ENCODE assay signal across 39 mouse cellular contexts in the genomic region with DNA sequence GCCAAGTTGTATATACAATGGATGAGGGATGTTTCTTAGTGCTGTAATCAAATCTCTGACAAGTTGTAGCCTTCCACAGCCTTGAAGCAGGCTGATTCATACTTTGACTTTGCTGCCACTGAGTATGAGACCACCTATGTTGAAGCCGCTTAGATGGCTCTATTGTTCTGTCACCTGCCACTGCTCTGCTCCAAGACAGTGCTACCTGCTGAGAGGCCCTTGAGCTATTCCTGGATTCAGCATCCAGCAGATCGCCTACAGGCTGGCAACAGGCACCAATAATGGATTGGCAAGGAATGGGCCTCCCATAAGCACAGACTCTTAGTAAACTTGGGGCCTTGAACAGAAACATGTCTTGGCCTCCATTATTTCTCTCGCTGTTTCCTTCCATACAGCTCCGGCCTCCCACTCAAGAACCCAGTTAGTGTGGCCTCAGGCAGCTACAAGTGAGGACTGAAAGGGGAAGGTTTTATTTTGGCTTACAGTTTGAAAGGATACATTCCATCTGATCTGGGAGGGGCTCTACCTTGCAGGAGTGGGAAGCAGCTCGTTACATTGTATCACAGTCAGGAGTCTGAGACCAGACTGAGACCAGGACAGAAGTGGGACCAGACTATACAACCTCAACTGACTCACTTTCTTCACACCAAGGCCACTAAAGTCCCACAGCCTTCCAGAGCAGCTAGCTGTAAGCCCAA. TPM values are rescaled to one million over a fixed set of nuclear protein-coding genes. Genes with fewer than 3 reads are reported as not detected.
"Had no signal": no experiment of that assay in that cellular context is flagged by ENCODE, and none has a peak within 500 bp of the region (broad histone marks: within the 10 kb centered on the region; RNA-seq: fewer than 3 reads in every experiment).

No protein-coding gene starts in this region.

- H3K36me3 ChIP-seq: hindbrain, embryonic 15.5 days; intestine, embryonic 15.5 days had no signal

- H3K9ac ChIP-seq: heart, embryonic 12.5 days; hindbrain, embryonic 13.5 days; hindbrain, embryonic 15.5 days; intestine, embryonic 15.5 days; limb, embryonic 12.5 days; liver, embryonic 13.5 days had no signal

- H3K27me3 ChIP-seq: heart, embryonic 12.5 days; hindbrain, embryonic 13.5 days; hindbrain, embryonic 15.5 days; intestine, embryonic 15.5 days; limb, embryonic 12.5 days; liver, embryonic 13.5 days had no signal

- ATAC-seq: inflammation-experienced regulatory T-cells, adult 6 months; intestine, embryonic 15.5 days; intestine, postnatal 0 days had no signal

- H3K9me3 ChIP-seq: heart, embryonic 10.5 days; heart, embryonic 12.5 days; hindbrain, embryonic 13.5 days; hindbrain, embryonic 15.5 days; intestine, embryonic 15.5 days; limb, embryonic 10.5 days; limb, embryonic 12.5 days; liver, embryonic 13.5 days had no signal

- DNase-seq: gastrocnemius, postnatal 14 days; gastrocnemius, postnatal 36 days; heart, adult 18-20 months; heart, postnatal 10 days; heart, postnatal 36 days; kidney, adult 18-20 months; kidney, adult 8-10 months; kidney, postnatal 10 days; kidney, postnatal 25 days; kidney, postnatal 4 days; liver; liver, embryonic 13.5 days had no signal

- H3K27ac ChIP-seq: heart, embryonic 10.5 days; hindbrain, embryonic 13.5 days; hindbrain, embryonic 15.5 days; intestine, embryonic 15.5 days; layer of hippocampus, adult 2 months; left cerebral cortex, adult 2 months; limb, embryonic 10.5 days; limb, embryonic 12.5 days; liver, embryonic 13.5 days had no signal

- H3K4me1 ChIP-seq: hindbrain, embryonic 13.5 days; hindbrain, embryonic 15.5 days; intestine, embryonic 15.5 days; limb, embryonic 10.5 days; limb, embryonic 12.5 days had no signal

- H3K4me2 ChIP-seq: heart, embryonic 12.5 days; hindbrain, embryonic 13.5 days; hindbrain, embryonic 15.5 days; intestine, embryonic 15.5 days; limb, embryonic 12.5 days; liver, embryonic 11.5 days; liver, embryonic 13.5 days had no signal

- H3K4me3 ChIP-seq: heart, embryonic 10.5 days; heart, embryonic 12.5 days; hindbrain, embryonic 13.5 days; hindbrain, embryonic 15.5 days; intestine, embryonic 15.5 days; layer of hippocampus, adult 2 months; left cerebral cortex, adult 2 months; limb, embryonic 10.5 days; limb, embryonic 12.5 days; liver, embryonic 13.5 days had no signal

RNA-seq across cellular contexts. Expression of a gene that starts 20.1 kb away (rescaled TPM):
- total RNA-seq: heart, postnatal 10 days; heart, postnatal 36 days; hematopoietic stem cell, adult 5-6 weeks; layer of hippocampus, postnatal 10 days had no signal
- polyA plus RNA-seq: heart, embryonic 10.5 days; heart, embryonic 12.5 days; heart, embryonic 14.5 days; heart, embryonic 16.5 days; inflammation-experienced regulatory T-cells, adult 6 months; intestine, postnatal 0 days; kidney, embryonic 14.5 days; limb, embryonic 10.5 days; liver, embryonic 11.5 days; liver, embryonic 13.5 days had no signal

RNA-seq across cellular contexts. Expression of a gene that starts 34.0 kb away (rescaled TPM):
- total RNA-seq: gastrocnemius, adult 18-20 months; gastrocnemius, adult 8-10 months; gastrocnemius, postnatal 14 days; gastrocnemius, postnatal 36 days; heart, adult 18-20 months; heart, adult 8-10 months; heart, postnatal 10 days; heart, postnatal 36 days; hematopoietic stem cell, adult 5-6 weeks; layer of hippocampus, adult 2 months; layer of hippocampus, postnatal 10 days; layer of hippocampus, postnatal 25 days; left cerebral cortex, adult 2 months; left cerebral cortex, postnatal 14 days; left cerebral cortex, postnatal 36 days had no signal
- polyA plus RNA-seq: gonadal fat pad, adult 2 months; heart, embryonic 10.5 days; heart, embryonic 12.5 days; heart, embryonic 14.5 days; heart, embryonic 16.5 days; hindbrain, embryonic 11.5 days; hindbrain, embryonic 13.5 days; hindbrain, embryonic 15.5 days; inflammation-experienced regulatory T-cells, adult 6 months; intestine, embryonic 15.5 days; intestine, postnatal 0 days; kidney, embryonic 14.5 days; kidney, embryonic 16.5 days; limb, embryonic 10.5 days; limb, embryonic 12.5 days; limb, embryonic 14.5 days; liver, embryonic 11.5 days; liver, embryonic 13.5 days had no signal

RNA-seq across cellular contexts. Expression of a gene that starts 38.4 kb away (rescaled TPM):
- total RNA-seq: gastrocnemius, adult 18-20 months; gastrocnemius, postnatal 14 days; gastrocnemius, postnatal 36 days; heart, adult 18-20 months; heart, postnatal 10 days; heart, postnatal 36 days; hematopoietic stem cell, adult 5-6 weeks; layer of hippocampus, adult 2 months; layer of hippocampus, postnatal 10 days; layer of hippocampus, postnatal 25 days; left cerebral cortex, postnatal 14 days; left cerebral cortex, postnatal 36 days had no signal
- polyA plus RNA-seq: heart, embryonic 12.5 days; heart, embryonic 14.5 days; heart, embryonic 16.5 days; hindbrain, embryonic 15.5 days; intestine, postnatal 0 days; limb, embryonic 14.5 days; liver, embryonic 11.5 days; liver, embryonic 13.5 days had no signal

RNA-seq across cellular contexts. Expression of a gene that starts 38.4 kb away (rescaled TPM):
- total RNA-seq: hematopoietic stem cell, adult 5-6 weeks had no signal
- polyA plus RNA-seq: heart, embryonic 10.5 days; heart, embryonic 12.5 days; heart, embryonic 14.5 days; heart, embryonic 16.5 days; hindbrain, embryonic 11.5 days; hindbrain, embryonic 13.5 days; hindbrain, embryonic 15.5 days; inflammation-experienced regulatory T-cells, adult 6 months; intestine, embryonic 15.5 days; intestine, postnatal 0 days; kidney, embryonic 14.5 days; limb, embryonic 10.5 days; limb, embryonic 12.5 days; liver, embryonic 11.5 days; liver, embryonic 13.5 days had no signal
